ENCODE assay signal across 21 mouse cellular contexts in genomic region chr3:102332221-102332620, GRCm38 (mm10).
"Had no signal": no experiment of that assay in that cellular context is flagged by ENCODE, and none has a peak within 500 bp of the region (broad histone marks: within the 10 kb centered on the region; RNA-seq: fewer than 3 reads in every experiment).

No protein-coding gene starts in this region.

- H3K27me3 ChIP-seq: kidney, embryonic 15.5 days; liver, embryonic 12.5 days; liver, embryonic 15.5 days had no signal

- ATAC-seq: liver, embryonic 12.5 days; midbrain, embryonic 13.5 days; midbrain, embryonic 16.5 days had no signal

- H3K4me1 ChIP-seq: kidney, embryonic 15.5 days; limb, embryonic 12.5 days; liver, embryonic 12.5 days; liver, embryonic 15.5 days; midbrain, embryonic 13.5 days; neural tube, embryonic 13.5 days had no signal

- DNase-seq: kidney, adult 8-10 months; kidney, postnatal 10 days; kidney, postnatal 36 days; layer of hippocampus, postnatal 36 days; liver; lung, adult 2 months; lung, postnatal 14 days; lung, postnatal 4 days; retina, postnatal 1 day; right cerebral cortex, postnatal 25 days; thymus, adult 18-20 months; thymus, postnatal 36 days had no signal

- H3K4me3 ChIP-seq: kidney, embryonic 15.5 days; left cerebral cortex, adult 2 months; limb, embryonic 12.5 days; liver, embryonic 12.5 days; liver, embryonic 15.5 days; midbrain, embryonic 13.5 days; myocyte; neural tube, embryonic 13.5 days had no signal

- H3K27ac ChIP-seq: kidney, embryonic 15.5 days; left cerebral cortex, adult 2 months; limb, embryonic 12.5 days; liver, embryonic 12.5 days; liver, embryonic 15.5 days; midbrain, embryonic 13.5 days; neural tube, embryonic 13.5 days had no signal

- H3K9ac ChIP-seq: kidney, embryonic 15.5 days; limb, embryonic 12.5 days; liver, embryonic 12.5 days; liver, embryonic 15.5 days; midbrain, embryonic 13.5 days; neural tube, embryonic 13.5 days had no signal

- H3K4me2 ChIP-seq: kidney, embryonic 15.5 days; limb, embryonic 12.5 days; liver, embryonic 12.5 days; liver, embryonic 15.5 days; midbrain, embryonic 13.5 days; neural tube, embryonic 13.5 days had no signal

- H3K9me3 ChIP-seq: kidney, embryonic 15.5 days; limb, embryonic 12.5 days; liver, embryonic 12.5 days; liver, embryonic 15.5 days; midbrain, embryonic 13.5 days; neural tube, embryonic 13.5 days had no signal

- H3K36me3 ChIP-seq: kidney, embryonic 15.5 days; limb, embryonic 12.5 days; liver, embryonic 12.5 days; liver, embryonic 15.5 days; midbrain, embryonic 13.5 days; neural tube, embryonic 13.5 days had no signal
